Mouse (Mus musculus) G1E (cell line): Measurements from ENCODE around the gene Pitx1. TPM values are rescaled to one million over a fixed set of nuclear protein-coding genes. Genes with fewer than 3 reads are reported as not detected.

Source experiments
- ATAC-seq: 2 replicates; pipeline ENCODE4 v1.8.0; 2016; ENCODE audit warnings: mild to moderate bottlenecking; ENCODE audit not compliant: insufficient number of reproducible peaks, poor library complexity, low FRiP score, severe bottlenecking; ENCODE audit errors: extremely low read depth
- DNase-seq: peaks from one replicate; pipeline ENCODE4 v3.0.0; 2012; ENCODE audit warnings: low spot score
- H3K27me3 ChIP-seq: 2 replicates; pipeline ENCODE4 v1.6.1; 2012; ENCODE audit warnings: mild to moderate bottlenecking, low read length, inconsistent platforms; ENCODE audit not compliant: insufficient read depth
- H3K36me3 ChIP-seq: replicated peaks from 2 replicates; pipeline ENCODE3; 2012; ENCODE audit warnings: mild to moderate bottlenecking, inconsistent platforms
- H3K4me1 ChIP-seq: 2 replicates; pipeline ENCODE4 v1.6.1; 2012; ENCODE audit warnings: low read depth, low read length, inconsistent platforms, mixed read lengths; ENCODE audit not compliant: insufficient read depth
- H3K4me3 ChIP-seq: 2 replicates; pipeline ENCODE4 v1.5.1; 2012; ENCODE audit warnings: low read depth, mild to moderate bottlenecking, inconsistent platforms, low read length, moderate library complexity, mixed read lengths
- H3K9me3 ChIP-seq: replicated peaks from 2 replicates; pipeline ENCODE4 v1.6.1; 2012; ENCODE audit warnings: inconsistent platforms
- CTCF ChIP-seq: IDR thresholded peaks from 2 replicates; pipeline ENCODE4 v1.5.1; 2012; ENCODE audit warnings: low read depth, low read length, inconsistent platforms, mixed read lengths
- GATA1 ChIP-seq: IDR thresholded peaks from 2 replicates; pipeline ENCODE4 v1.6.1; 2012; ENCODE audit warnings: borderline replicate concordance, low read length, inconsistent platforms, mixed read lengths
- GATA2 ChIP-seq: IDR thresholded peaks from 2 replicates; pipeline ENCODE4 v1.6.1; 2012; ENCODE audit warnings: low read depth, low read length, inconsistent platforms, borderline replicate concordance
- POLR2AphosphoS5 ChIP-seq: IDR thresholded peaks from 2 replicates; pipeline ENCODE4 v1.6.1; 2012; ENCODE audit warnings: low read depth, low read length, inconsistent platforms; ENCODE audit not compliant: insufficient replicate concordance
- TAL1 ChIP-seq: conservative IDR thresholded peaks from 2 replicates; pipeline ENCODE4 v1.6.1; 2012; ENCODE audit warnings: low read depth, low read length, inconsistent platforms, mixed read lengths
- polyA plus RNA-seq: library from polyadenylated mRNA; stranded (reverse); fragments of >175 nt; gene quantifications from 2 replicates; pipeline ENCODE4 v1.2.3, GENCODE M21; 2012
- total RNA-seq, 2 experiments: library from RNA; stranded (forward) in 1 of 2; stranded (reverse) in 1 of 2; fragments of 200-1000 nt in 1 of 2; fragments of >200 nt in 1 of 2; fragmentation: Nextera tagmentation in 1 of 2; gene quantifications; 2 replicates each; pipeline ENCODE4 v1.2.3; 2014 to 2017

The Pitx1 gene
- total and polyA plus RNA-seq, 3 experiments = not detected

GRCm38 (mm10) chr13:55829018-55829655 is 6.9 kb downstream of the Pitx1 start:
- DNase-seq (no peak), ATAC-seq (no peak)
- TF ChIP-seq GATA2 (no peak), TAL1 (no peak), CTCF (no peak), POLR2AphosphoS5 (no peak), GATA1 (no peak)
- no peaks in the 10 kb centered on the region; the same call in 1 of the 2 replicates for H3K4me1 ChIP-seq
- no peaks in the 10 kb centered on the region for H3K36me3 ChIP-seq
- H3K4me3 ChIP-seq = no peak overlapping the region
- H3K27me3 ChIP-seq = peaks cover 58% of the 10 kb centered on the region
- H3K9me3 ChIP-seq = no peaks in the 10 kb centered on the region; the same call in 1 of the 2 replicates

GRCm38 (mm10) chr13:55828141-55829017 is 7.6 kb downstream of the Pitx1 start:
- Histone ChIP-seq H3K4me3 (no peak overlapping the region), H3K36me3 (no peaks in the 10 kb centered on the region), H3K27me3 (peaks cover 58% of the 10 kb centered on the region), H3K4me1 (no peaks in the 10 kb centered on the region; the same call in 1 of the 2 replicates), H3K9me3 (no peaks in the 10 kb centered on the region; the same call in 1 of the 2 replicates)
- TF ChIP-seq GATA2 (no peak), GATA1 (no peak), TAL1 (no peak), POLR2AphosphoS5 (no peak), CTCF (no peak)
- no peak for ATAC-seq
- no peak for DNase-seq

- peaks cover 58% of the 10 kb centered on the region for H3K27me3 ChIP-seq
- H3K36me3 ChIP-seq = no peaks in the 10 kb centered on the region
- ATAC-seq = no peak
- no peak for DNase-seq
- no peaks in the 10 kb centered on the region; the same call in 1 of the 2 replicates for H3K4me1 ChIP-seq
- no peak for TF ChIP-seq TAL1
- no peak for TF ChIP-seq GATA1
- TF ChIP-seq GATA2 = no peak
- TF ChIP-seq POLR2AphosphoS5 = no peak
- TF ChIP-seq CTCF = no peak
- H3K9me3 ChIP-seq = no peaks in the 10 kb centered on the region; the same call in 1 of the 2 replicates
- H3K4me3 ChIP-seq = no peak overlapping the region
Observed at GRCm38 (mm10) chr13:55827679-55828140, 8.3 kb downstream of the Pitx1 start.

- Histone ChIP-seq H3K4me3 (no peak overlapping the region), H3K4me1 (no peaks in the 10 kb centered on the region; the same call in 1 of the 2 replicates), H3K9me3 (no peaks in the 10 kb centered on the region; the same call in 1 of the 2 replicates), H3K36me3 (no peaks in the 10 kb centered on the region), H3K27me3 (peaks cover 60% of the 10 kb centered on the region)
- no peak for ATAC-seq
- DNase-seq = no peak
- no peak for TF ChIP-seq CTCF
Observed at GRCm38 (mm10) chr13:55826796-55827678, 9.0 kb downstream of the Pitx1 start.

GRCm38 (mm10) chr13:55826008-55826671 is 9.9 kb downstream of the Pitx1 start:
- ATAC-seq (no peak), DNase-seq (no peak)
- H3K27me3 ChIP-seq = peaks cover 52% of the 10 kb centered on the region
- TF ChIP-seq CTCF = no peak
- TF ChIP-seq POLR2AphosphoS5 = no peak
- TF ChIP-seq GATA1 = no peak
- no peak for TF ChIP-seq GATA2
- TF ChIP-seq TAL1 = no peak
- no peaks in the 10 kb centered on the region for H3K36me3 ChIP-seq
- no peaks in the 10 kb centered on the region; the same call in 1 of the 2 replicates for H3K4me1 ChIP-seq
- H3K4me3 ChIP-seq = no peak overlapping the region
- no peaks in the 10 kb centered on the region; the same call in 1 of the 2 replicates for H3K9me3 ChIP-seq
